Mouse (Mus musculus): ENCODE data around the gene Aldh3b2. TPM values are rescaled to one million over a fixed set of nuclear protein-coding genes. Genes with fewer than 3 reads are reported as not detected.

Gene Aldh3b2
- 0.22 to 0.38 TPM in 2 of 4 replicates, not detected in the others for total RNA-seq (2023; ENCODE audit: inconsistent age)

DNA sequence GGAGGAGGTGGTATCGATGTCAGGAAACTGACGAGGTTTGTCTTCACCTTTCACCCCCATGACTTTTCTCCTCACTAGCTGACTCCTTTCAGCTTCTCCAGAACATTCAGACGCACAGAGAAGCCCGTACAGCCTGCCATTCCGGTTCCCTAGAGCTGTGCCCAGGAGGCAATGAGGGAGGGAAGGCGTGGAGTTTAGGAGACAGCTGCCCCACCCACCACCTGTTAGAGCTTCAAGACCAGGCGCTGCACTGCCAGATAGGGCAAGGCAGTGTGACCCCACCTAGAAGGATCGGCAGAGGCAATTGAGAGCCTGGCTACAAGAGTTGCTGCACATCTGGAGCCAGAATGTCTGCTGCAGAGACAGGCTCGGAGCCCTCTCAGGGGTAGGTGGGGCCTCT, at the start of gene Aldh3b2:
Gene Aldh3b2, plus strand, starts transcription at position 100 of the 400 bp plus-strand sequence.

DNA sequence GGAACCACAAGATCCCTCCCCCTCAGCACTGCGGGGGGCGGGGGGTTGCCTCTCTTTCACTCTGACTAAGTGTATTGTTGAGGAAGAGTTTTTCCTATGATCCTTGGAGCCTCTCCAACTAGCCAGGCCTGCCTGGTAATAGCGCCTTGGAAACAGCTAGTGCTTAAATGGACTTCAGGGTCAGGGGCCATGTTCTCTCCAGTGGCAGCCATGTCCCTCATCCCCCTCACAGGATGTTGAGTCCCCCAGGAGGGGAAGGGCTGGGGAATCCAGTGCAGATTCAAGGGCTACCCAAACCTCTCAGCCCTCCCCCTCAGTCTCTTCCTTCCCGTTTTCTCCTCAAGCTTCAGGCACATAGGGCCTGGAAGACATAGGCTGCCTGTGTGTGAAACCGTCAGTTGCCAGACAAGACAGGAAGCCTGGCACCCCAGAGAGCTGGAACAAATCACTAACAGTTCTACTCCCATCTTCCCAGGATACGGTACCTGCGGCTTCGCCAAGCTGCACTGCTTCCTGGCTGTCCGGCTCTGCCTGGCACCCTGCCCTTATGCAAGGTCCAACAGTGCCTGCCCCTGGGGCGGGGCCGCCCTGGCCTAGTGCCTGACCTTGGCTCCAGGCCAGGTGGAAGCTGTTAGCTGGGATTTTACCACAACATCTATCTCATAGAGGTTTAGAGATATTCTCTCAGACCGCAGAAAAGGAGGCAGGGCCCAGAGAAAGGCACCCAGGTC, 42.8 kb upstream of the Aldh3b2 start, which contains the start of gene Aldh3b1:
Gene Aldh3b1, minus strand, starts transcription at position 598 of the 731 bp plus-strand sequence.

DNA sequence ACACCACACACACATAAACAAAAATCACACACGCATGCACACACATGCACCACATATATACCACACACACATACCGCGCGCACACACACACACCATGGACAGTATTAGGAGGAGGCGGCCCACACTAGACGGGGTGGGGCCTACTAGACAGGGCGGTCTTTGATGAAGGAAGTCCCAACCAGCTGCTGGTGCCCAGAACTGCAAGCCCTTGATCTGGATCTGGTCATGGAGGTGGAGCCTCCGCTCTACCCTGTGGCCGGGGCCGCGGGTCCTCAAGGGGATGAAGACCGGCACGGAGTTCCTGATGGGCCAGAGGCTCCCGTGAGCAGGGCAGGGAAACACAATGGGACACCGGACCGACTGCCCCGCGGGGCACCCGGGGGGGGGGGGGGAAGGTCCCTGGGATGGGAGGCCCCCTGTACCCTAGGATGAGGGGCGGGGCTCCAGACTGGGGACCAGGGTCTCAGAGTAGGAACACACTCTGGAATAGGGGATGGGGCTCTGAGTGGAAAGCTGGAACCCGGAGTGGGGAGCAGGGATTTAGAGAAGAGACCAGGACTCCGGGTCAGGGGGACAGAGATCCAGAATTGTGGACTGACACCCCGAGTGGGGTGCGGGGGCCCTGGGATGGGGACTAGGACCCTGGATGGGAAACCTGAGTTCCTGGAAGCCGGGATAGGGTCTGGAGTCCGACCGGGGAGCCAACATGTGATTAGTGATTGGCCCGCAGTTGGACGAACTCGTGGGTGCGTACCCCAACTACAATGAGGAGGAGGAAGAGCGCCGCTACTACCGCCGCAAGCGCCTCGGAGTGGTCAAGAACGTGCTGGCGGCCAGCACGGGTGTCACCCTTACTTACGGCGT, 36.9 kb upstream of the Aldh3b2 start, which contains the start of gene Unc93b1:
Gene Unc93b1, plus strand, starts transcription at position 155 of the 864 bp plus-strand sequence.

DNA sequence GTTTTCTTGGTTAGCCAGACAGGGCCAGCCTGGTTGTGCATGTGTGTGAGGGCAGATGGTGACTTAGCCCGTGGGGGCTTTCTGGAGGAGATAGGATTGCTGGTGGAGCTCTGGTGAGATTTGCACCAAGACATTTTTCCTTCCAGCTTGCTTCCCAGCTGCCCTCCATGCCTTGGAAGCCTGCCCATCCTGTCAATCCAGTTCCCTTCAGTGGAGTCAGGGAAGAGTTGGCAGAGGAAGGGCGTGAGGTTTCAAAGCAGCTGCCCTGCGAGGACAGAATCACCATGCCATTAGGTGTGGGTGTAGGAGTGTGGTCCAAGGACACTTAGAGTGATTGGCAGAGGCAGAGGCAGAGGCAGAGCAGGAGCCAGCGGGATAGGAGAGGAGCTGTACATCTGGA, 13.7 kb upstream of the Aldh3b2 start, which contains the start of gene Aldh3b3:
Gene Aldh3b3, plus strand, starts transcription at position 176 of the 400 bp plus-strand sequence.

DNA sequence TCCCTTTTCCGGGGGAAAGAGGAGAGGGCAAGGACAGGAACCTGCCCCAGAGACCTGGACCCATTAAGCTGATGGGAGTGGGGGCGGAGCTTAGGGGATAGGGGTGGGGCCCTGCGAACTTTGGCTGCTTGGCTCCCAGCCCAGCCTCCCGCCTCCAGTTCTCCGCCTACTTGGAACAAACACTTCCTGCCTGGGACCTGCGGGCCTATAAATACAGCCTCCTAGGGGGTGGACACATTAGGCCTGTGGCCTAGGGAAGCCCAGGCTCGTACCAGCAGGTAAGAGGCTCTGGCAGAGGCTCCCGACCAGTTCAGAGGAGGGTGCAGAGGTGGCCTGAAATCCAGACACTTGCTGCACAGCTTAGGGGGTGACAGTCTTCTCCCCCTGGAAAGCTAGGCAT, 14.2 kb downstream of the Aldh3b2 start, which contains the start of gene Acy3:
Gene Acy3, plus strand, starts transcription at position 237 of the 400 bp plus-strand sequence.

DNA sequence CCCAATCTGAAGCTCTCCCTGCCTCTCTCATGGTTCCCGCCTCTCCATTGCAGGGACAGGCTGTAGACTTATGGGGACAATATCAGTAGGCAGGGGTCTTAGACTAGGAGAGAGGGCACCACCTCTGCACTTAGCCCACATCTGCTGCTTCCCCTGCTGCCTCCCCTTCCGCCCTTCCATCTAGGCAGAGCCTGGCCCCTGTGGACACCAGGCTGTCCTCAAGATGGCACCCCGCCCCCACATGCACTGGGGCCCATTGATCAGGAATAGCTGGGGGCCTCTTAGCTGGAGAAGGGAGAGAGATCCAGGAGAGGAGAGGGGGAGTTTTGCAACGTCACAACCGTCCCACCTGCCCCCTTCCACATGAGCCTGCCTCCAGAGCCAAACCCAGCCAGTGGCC, 20.3 kb downstream of the Aldh3b2 start, which contains the start of gene Tbx10:
Gene Tbx10, plus strand, starts transcription at position 337 of the 400 bp plus-strand sequence.

DNA sequence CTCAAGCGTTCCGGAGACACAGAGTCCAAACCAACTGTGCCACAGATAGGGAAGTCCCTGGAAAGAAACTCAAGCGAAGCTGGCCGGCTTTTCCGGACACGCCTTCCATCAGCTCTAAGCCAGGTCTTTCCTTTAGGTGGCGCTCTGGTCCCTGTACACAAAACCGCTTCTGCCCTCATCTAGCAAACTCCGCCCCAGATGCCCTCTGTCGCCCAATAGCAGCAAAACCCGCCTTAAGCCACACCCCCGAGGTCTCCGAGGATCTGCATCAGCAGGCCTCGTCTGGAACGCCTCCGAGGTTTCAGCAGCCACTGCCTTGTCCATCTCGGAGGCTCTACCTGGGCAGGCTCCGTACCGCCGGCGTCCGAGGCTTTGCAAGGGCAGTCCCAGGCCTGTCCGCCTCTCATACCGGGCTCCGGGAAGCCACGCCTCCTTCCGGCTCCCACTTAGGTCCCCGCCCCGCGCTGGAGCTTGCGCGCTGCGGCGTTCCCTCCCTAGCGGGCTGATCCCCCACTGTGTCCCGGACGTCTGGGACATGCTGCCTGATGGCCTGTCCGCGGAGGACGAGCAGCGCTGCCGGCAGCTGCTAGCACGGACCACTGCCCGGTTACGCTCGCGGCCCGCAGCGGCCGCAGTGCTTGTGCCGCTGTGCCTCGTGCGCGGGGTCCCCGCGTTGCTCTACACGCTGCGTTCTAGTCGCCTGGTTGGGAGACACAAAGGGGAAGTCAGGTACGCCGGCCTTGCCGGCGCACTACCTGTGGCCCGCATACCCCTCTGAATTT, 28.2 kb downstream of the Aldh3b2 start, which contains the start of the genes Nudt8 and Gm49405:
Gene Nudt8, plus strand, starts transcription at position 462 of the 782 bp plus-strand sequence.
Gene Gm49405, plus strand, starts transcription at position 508 of the 782 bp plus-strand sequence.

DNA sequence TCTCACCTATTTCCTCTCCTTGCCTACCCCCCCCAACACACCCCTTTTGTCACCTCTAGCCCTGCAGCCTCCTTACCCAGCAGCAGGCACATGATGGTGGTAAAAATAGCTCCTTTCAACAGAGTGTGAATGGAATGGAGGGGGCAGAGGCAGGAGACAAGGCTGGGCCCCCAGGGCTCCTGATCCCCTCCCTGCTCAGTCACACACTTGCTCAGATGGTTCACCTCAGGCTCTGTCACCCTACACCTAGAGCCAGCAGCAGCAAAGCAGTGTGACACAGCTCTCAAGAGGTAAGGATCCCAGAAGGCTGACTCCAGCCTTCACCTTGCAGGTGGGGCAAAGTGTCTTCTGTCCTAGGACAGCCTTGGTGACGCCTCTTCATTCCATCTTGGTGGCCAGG, 31.0 kb downstream of the Aldh3b2 start, which contains the start of gene Doc2g:
Gene Doc2g, plus strand, starts transcription at position 202 of the 400 bp plus-strand sequence.

DNA sequence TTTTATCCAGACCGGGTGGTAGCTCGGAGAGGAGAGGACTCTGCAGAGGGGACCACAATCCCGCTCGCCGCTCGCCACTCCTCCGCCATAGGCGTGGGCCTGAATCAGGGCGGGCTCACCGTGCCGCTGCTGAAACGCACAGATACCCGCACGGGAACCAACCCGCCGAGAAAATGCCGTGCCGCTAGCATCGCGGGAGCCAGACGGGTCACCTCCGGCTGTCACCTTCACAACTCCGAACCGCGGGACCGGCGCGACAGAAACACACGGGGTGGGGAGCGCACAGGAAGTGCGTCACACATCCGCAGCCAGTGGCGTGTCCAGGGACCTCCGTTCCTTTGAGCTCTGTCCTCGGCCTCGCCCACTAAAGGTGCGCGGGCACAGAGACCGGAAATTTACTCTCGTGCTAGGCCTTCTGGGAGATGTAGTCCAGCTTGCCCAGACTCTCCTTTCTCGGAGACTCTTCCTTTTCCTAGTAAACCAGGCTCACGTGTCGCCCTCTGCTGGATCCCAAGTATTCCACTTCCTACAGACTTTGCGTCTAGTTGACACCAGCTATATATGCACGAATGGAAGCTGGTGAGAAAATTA, 40.4 kb downstream of the Aldh3b2 start, which contains the start of gene Ndufv1:
Gene Ndufv1, minus strand, starts transcription at position 375 of the 591 bp plus-strand sequence.

Other genes with a start within 250 kb of the Aldh3b2 start
- 110 to 126 TPM (median 119 TPM) in 4 replicates for gene Kmt5b, start 204.9 kb upstream of the Aldh3b2 start, total RNA-seq (2023; ENCODE audit: inconsistent age)
- 51.3 to 66.2 TPM (median 60.2 TPM) in 4 replicates for gene Chka, start 120.6 kb upstream of the Aldh3b2 start, total RNA-seq (2023; ENCODE audit: inconsistent age)
- 135 to 176 TPM (median 152 TPM) in 4 replicates for gene Tcirg1, start 65.2 kb upstream of the Aldh3b2 start, total RNA-seq (2023; ENCODE audit: inconsistent age)
- 84.9 to 96.2 TPM (median 92.2 TPM) in 4 replicates for gene Ndufs8, start 59.6 kb upstream of the Aldh3b2 start, total RNA-seq (2023; ENCODE audit: inconsistent age)
- 8.7 to 9.6 TPM (median 9.1 TPM) in 4 replicates for gene Aldh3b1, start 42.5 kb upstream of the Aldh3b2 start, total RNA-seq (2023; ENCODE audit: inconsistent age)
- gene Unc93b1, start 37.1 kb upstream of the Aldh3b2 start, total RNA-seq (2023; ENCODE audit: inconsistent age), result 548 to 668 TPM (median 607 TPM) in 4 replicates
- gene Aldh3b3, start 13.7 kb upstream of the Aldh3b2 start, total RNA-seq (2023; ENCODE audit: inconsistent age), result 0.60 TPM in 1 of 4 replicates, not detected in the others
- gene Acy3, start 14.2 kb downstream of the Aldh3b2 start, total RNA-seq (2023; ENCODE audit: inconsistent age), result not detected in 4 replicates
- not detected in 4 replicates for gene Tbx10, start 20.4 kb downstream of the Aldh3b2 start, total RNA-seq (2023; ENCODE audit: inconsistent age)
- gene Nudt8, start 28.3 kb downstream of the Aldh3b2 start, total RNA-seq (2023; ENCODE audit: inconsistent age), result 22.3 to 28.3 TPM (median 25.0 TPM) in 4 replicates
- 3.2 to 4.8 TPM (median 4.4 TPM) in 4 replicates for gene Gm49405, start 28.3 kb downstream of the Aldh3b2 start, total RNA-seq (2023; ENCODE audit: inconsistent age)
- 8.6 to 10.7 TPM (median 10.2 TPM) in 4 replicates for gene Doc2g, start 31.0 kb downstream of the Aldh3b2 start, total RNA-seq (2023; ENCODE audit: inconsistent age)
- gene Ndufv1, start 40.5 kb downstream of the Aldh3b2 start, total RNA-seq (2023; ENCODE audit: inconsistent age), result 83.3 to 94.8 TPM (median 93.6 TPM) in 4 replicates
- 129 to 162 TPM (median 142 TPM) in 4 replicates for gene Gstp1, start 65.7 kb downstream of the Aldh3b2 start, total RNA-seq (2023; ENCODE audit: inconsistent age)
- 8.5 to 13.7 TPM (median 10.5 TPM) in 4 replicates for gene Gstp2, start 73.7 kb downstream of the Aldh3b2 start, total RNA-seq (2023; ENCODE audit: inconsistent age)
- gene Gstp3, start 87.2 kb downstream of the Aldh3b2 start, total RNA-seq (2023; ENCODE audit: inconsistent age), result not detected in 4 replicates
- gene Cabp2, start 109.2 kb downstream of the Aldh3b2 start, total RNA-seq (2023; ENCODE audit: inconsistent age), result not detected in 4 replicates
- 125 to 143 TPM (median 131 TPM) in 4 replicates for gene Cdk2ap2, start 124.9 kb downstream of the Aldh3b2 start, total RNA-seq (2023; ENCODE audit: inconsistent age)
- gene Pitpnm1, start 127.7 kb downstream of the Aldh3b2 start, total RNA-seq (2023; ENCODE audit: inconsistent age), result 177 to 203 TPM (median 187 TPM) in 4 replicates
- gene Aip, start 153.5 kb downstream of the Aldh3b2 start, total RNA-seq (2023; ENCODE audit: inconsistent age), result 93.0 to 109 TPM (median 99.7 TPM) in 4 replicates
- gene Gpr152, start 167.5 kb downstream of the Aldh3b2 start, total RNA-seq (2023; ENCODE audit: inconsistent age), result 0.38 to 0.78 TPM (median 0.69 TPM) in 4 replicates
- 1.8 to 2.4 TPM (median 2.0 TPM) in 4 replicates for gene Cabp4, start 171.7 kb downstream of the Aldh3b2 start, total RNA-seq (2023; ENCODE audit: inconsistent age)
- gene Coro1b, start 176.3 kb downstream of the Aldh3b2 start, total RNA-seq (2023; ENCODE audit: inconsistent age), result 142 to 167 TPM (median 154 TPM) in 4 replicates
- gene Ptprcap, start 181.3 kb downstream of the Aldh3b2 start, total RNA-seq (2023; ENCODE audit: inconsistent age), result 373 to 450 TPM (median 401 TPM) in 4 replicates
- 49.7 to 66.7 TPM (median 51.3 TPM) in 4 replicates for gene Rps6kb2, start 191.0 kb downstream of the Aldh3b2 start, total RNA-seq (2023; ENCODE audit: inconsistent age)
- 78.2 to 88.7 TPM (median 80.1 TPM) in 4 replicates for gene Carns1, start 203.2 kb downstream of the Aldh3b2 start, total RNA-seq (2023; ENCODE audit: inconsistent age)
- gene Tbc1d10c, start 219.0 kb downstream of the Aldh3b2 start, total RNA-seq (2023; ENCODE audit: inconsistent age), result 250 to 285 TPM (median 268 TPM) in 4 replicates
- 381 to 449 TPM (median 412 TPM) in 4 replicates for gene Ppp1ca, start 219.7 kb downstream of the Aldh3b2 start, total RNA-seq (2023; ENCODE audit: inconsistent age)
- 53.6 to 56.9 TPM (median 55.2 TPM) in 4 replicates for gene Rad9a, start 229.3 kb downstream of the Aldh3b2 start, total RNA-seq (2023; ENCODE audit: inconsistent age)
- gene Clcf1, start 241.9 kb downstream of the Aldh3b2 start, total RNA-seq (2023; ENCODE audit: inconsistent age), result 141 to 150 TPM (median 145 TPM) in 4 replicates
- gene AC109138.7, start 242.0 kb downstream of the Aldh3b2 start, total RNA-seq (2023; ENCODE audit: inconsistent age), result not detected in 4 replicates